Mouse (Mus musculus) ES-E14 (cell line): Measurements from ENCODE around the gene Ak5. TPM values are rescaled to one million over a fixed set of nuclear protein-coding genes. Genes with fewer than 3 reads are reported as not detected.

Source experiments
- DNase-seq: peaks from one replicate; pipeline ENCODE4 v3.0.0-alpha.2; 2013; ENCODE audit warnings: low read depth, low spot score
- H3K27ac ChIP-seq: 2 replicates; pipeline ENCODE4 v1.5.1; 2012; ENCODE audit warnings: low read depth, mild to moderate bottlenecking, low read length, moderate library complexity, mixed read lengths; ENCODE audit not compliant: poor library complexity, insufficient read depth, severe bottlenecking
- H3K36me3 ChIP-seq: 2 replicates; pipeline ENCODE4 v1.6.1; 2012; ENCODE audit warnings: mild to moderate bottlenecking, low read length, moderate library complexity, mixed read lengths; ENCODE audit not compliant: control insufficient read depth, poor library complexity, insufficient read depth, severe bottlenecking
- H3K4me1 ChIP-seq, 2 experiments: fragments of 150-350 bp in 1 of 2; sonication (generic) in 1 of 2; 2 replicates each; pipeline ENCODE4 v1.6.1; 2012; ENCODE audit warnings: low read length in 2 of 2, mild to moderate bottlenecking in 1 of 2, mixed read lengths in 1 of 2; ENCODE audit not compliant: control insufficient read depth in 2 of 2, insufficient read depth in 2 of 2, poor library complexity in 1 of 2
- H3K4me3 ChIP-seq, 2 experiments: fragments of 150-350 bp in 1 of 2; sonication (generic) in 1 of 2; 2 replicates each; pipeline ENCODE4 v1.5.1; 2012; ENCODE audit warnings: low read length in 2 of 2, low read depth in 1 of 2, mild to moderate bottlenecking in 1 of 2, mixed read lengths in 1 of 2; ENCODE audit not compliant: insufficient read depth in 1 of 2, poor library complexity in 1 of 2, severe bottlenecking in 1 of 2
- H3K9ac ChIP-seq: 2 replicates; pipeline ENCODE4 v1.6.1; 2012; ENCODE audit warnings: low read depth, mild to moderate bottlenecking, low read length, mixed read lengths; ENCODE audit not compliant: poor library complexity, insufficient read depth, severe bottlenecking
- H3K9me3 ChIP-seq: fragments of 150-350 bp; sonication (generic); 2 replicates; pipeline ENCODE4 v1.6.1; 2012; ENCODE audit warnings: low read depth, mild to moderate bottlenecking, low read length; ENCODE audit not compliant: control insufficient read depth, insufficient read depth
- CHD2 ChIP-seq: IDR thresholded peaks from 2 replicates; pipeline ENCODE4 v1.6.1; 2014; ENCODE audit warnings: mild to moderate bottlenecking, low read depth, low read length, inconsistent platforms
- HCFC1 ChIP-seq: IDR thresholded peaks from 2 replicates; pipeline ENCODE4 v1.6.1; 2012; ENCODE audit warnings: low read length, inconsistent platforms, borderline replicate concordance; ENCODE audit not compliant: insufficient read depth
- MAFK ChIP-seq: IDR thresholded peaks from 2 replicates; pipeline ENCODE4 v1.6.1; 2014; ENCODE audit warnings: mild to moderate bottlenecking, low read depth, low read length, inconsistent platforms; ENCODE audit not compliant: insufficient read depth
- ZC3H11A ChIP-seq: IDR thresholded peaks from 2 replicates; pipeline ENCODE4 v1.6.1; 2012; ENCODE audit warnings: low read depth, mild to moderate bottlenecking, inconsistent platforms, low read length, borderline replicate concordance
- ZNF384 ChIP-seq: IDR thresholded peaks from 2 replicates; pipeline ENCODE4 v1.6.1; 2012; ENCODE audit warnings: low read depth, low read length, inconsistent platforms
- in situ Hi-C, 2 experiments: fragments of 600-800 bp; cut with MboI; formaldehyde crosslinking; loops; one replicate each; pipeline ENCODE4 v1.15.1; 2025; ENCODE audit warnings: low sequenced_read_pairs in 2 of 2, inconsistent platforms in 1 of 2; ENCODE audit not compliant: unreplicated experiment in 2 of 2
- total RNA-seq: library from RNA; depleted of rRNA; stranded (reverse); fragments of 300-350 nt; gene quantifications from 2 replicates; pipeline ENCODE4 v1.2.3, GENCODE M21; 2012

Gene Ak5
- total RNA-seq, 1 experiment, result 0.76 TPM

GRCm38 (mm10) chr3:152526721-152527120, 141.4 kb downstream of the Ak5 start:
- Histone ChIP-seq H3K27ac (no peak overlapping the region), H3K4me3 (no peak overlapping the region), H3K36me3 (no peaks in the 10 kb centered on the region), H3K9me3 (no peaks in the 10 kb centered on the region), H3K9ac (no peak overlapping the region), H3K4me1 (no peaks in the 10 kb centered on the region)
- in situ Hi-C loops, result no loop called here
- DNase-seq, result no peak
- TF ChIP-seq MAFK (no peak), CHD2 (no peak), ZC3H11A (no peak), ZNF384 (no peak), HCFC1 (no peak)

GRCm38 (mm10) chr3:152523315-152523638, 144.9 kb downstream of the Ak5 start:
- no peaks in the 10 kb centered on the region for H3K4me1 ChIP-seq
- no peak overlapping the region for H3K27ac ChIP-seq
- in situ Hi-C loops, result no loop called here
- no peaks in the 10 kb centered on the region for H3K36me3 ChIP-seq
- H3K9me3 ChIP-seq, result no peaks in the 10 kb centered on the region
- TF ChIP-seq ZC3H11A (no peak), MAFK (no peak), HCFC1 (no peak), CHD2 (no peak), ZNF384 (no peak)
- no peak for DNase-seq
- H3K9ac ChIP-seq, result no peak overlapping the region
- H3K4me3 ChIP-seq, result no peak overlapping the region

DNA sequence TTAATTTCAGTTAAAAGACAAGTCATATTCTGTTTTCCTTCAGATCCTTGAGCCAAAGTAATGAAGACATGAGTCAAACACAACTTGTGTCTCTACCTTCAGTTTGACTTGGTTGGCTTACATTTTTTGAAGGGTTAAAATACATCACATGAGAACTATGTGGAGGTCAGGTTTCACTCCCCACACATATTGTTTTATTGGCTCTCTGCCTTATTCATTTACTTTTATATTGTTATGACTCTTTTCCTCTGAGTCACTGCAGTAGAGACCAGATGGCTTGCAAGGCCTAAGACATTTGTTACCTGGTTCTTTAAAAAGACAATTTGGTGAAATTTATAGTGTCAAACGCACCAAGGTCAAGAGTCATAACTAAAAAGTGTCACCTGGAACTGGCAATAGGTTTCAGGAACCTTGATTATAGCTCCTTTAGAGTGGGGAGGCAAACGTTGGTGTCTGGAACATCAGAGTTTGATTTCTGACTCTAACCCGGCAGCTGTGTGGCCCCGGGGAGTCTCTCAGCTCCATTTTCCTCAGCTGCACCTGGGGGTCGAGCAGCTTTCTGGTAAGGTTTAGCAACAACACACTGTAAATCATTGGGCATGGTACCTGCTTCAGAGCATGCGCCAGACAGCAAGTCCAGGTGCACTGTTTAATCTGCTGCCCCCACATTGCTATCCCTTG, 145.4 kb downstream of the Ak5 start:
- H3K4me3 ChIP-seq, result no peak overlapping the region
- H3K9me3 ChIP-seq, result no peaks in the 10 kb centered on the region
- TF ChIP-seq CHD2 (no peak), MAFK (no peak), ZC3H11A (no peak), HCFC1 (no peak), ZNF384 (no peak)
- H3K27ac ChIP-seq, result no peak overlapping the region
- no peaks in the 10 kb centered on the region for H3K36me3 ChIP-seq
- no peak overlapping the region for H3K9ac ChIP-seq
- DNase-seq, result no peak
- H3K4me1 ChIP-seq, result no peaks in the 10 kb centered on the region
- in situ Hi-C loops, result no loop called here

- DNase-seq, result no peak
- in situ Hi-C loops, result no loop called here
- H3K9ac ChIP-seq, result no peak overlapping the region
- no peaks in the 10 kb centered on the region for H3K36me3 ChIP-seq
- H3K27ac ChIP-seq, result no peak overlapping the region
- H3K4me1 ChIP-seq, result no peaks in the 10 kb centered on the region
- TF ChIP-seq HCFC1 (no peak), MAFK (no peak), ZC3H11A (no peak), ZNF384 (no peak), CHD2 (no peak)
- H3K4me3 ChIP-seq, result no peak overlapping the region
- no peaks in the 10 kb centered on the region for H3K9me3 ChIP-seq
Observed at GRCm38 (mm10) chr3:152521054-152521453, 147.1 kb downstream of the Ak5 start.

GRCm38 (mm10) chr3:152520074-152520473, 148.1 kb downstream of the Ak5 start:
- in situ Hi-C loops, result no loop called here
- Histone ChIP-seq H3K4me3 (no peak overlapping the region), H3K36me3 (no peaks in the 10 kb centered on the region), H3K27ac (no peak overlapping the region), H3K9ac (no peak overlapping the region), H3K9me3 (no peaks in the 10 kb centered on the region), H3K4me1 (no peaks in the 10 kb centered on the region)
- DNase-seq, result no peak
- TF ChIP-seq MAFK, result no peak
- no peak for TF ChIP-seq ZNF384
- no peak for TF ChIP-seq ZC3H11A
- no peak for TF ChIP-seq HCFC1
- TF ChIP-seq CHD2, result no peak
